Mouse (Mus musculus) limb, embryonic 15.5 days (tissue): ENCODE measurements around the gene Tcf7l2. TPM values are rescaled to one million over a fixed set of nuclear protein-coding genes. Genes with fewer than 3 reads are reported as not detected.

ENCODE experiments used
- ATAC-seq: fragments of 200-750 bp; cut with Nextera tagmentation; 2 replicates; pipeline ENCODE4 v1.8.0; 2017; ENCODE audit warnings: low read depth, moderate TSS enrichment; ENCODE audit not compliant: insufficient number of reproducible peaks, low FRiP score, low TSS enrichment
- H3K27ac ChIP-seq: fragments of 300-500 bp; sonication (generic); 2 replicates; pipeline ENCODE4 v1.5.1; 2015; ENCODE audit warnings: moderate library complexity, mild to moderate bottlenecking, inconsistent platforms
- H3K27me3 ChIP-seq: fragments of 300-500 bp; sonication (generic); 2 replicates; pipeline ENCODE4 v1.6.1; 2015; ENCODE audit warnings: inconsistent platforms
- H3K36me3 ChIP-seq: fragments of 300-500 bp; sonication (generic); 2 replicates; pipeline ENCODE4 v1.6.1; 2015; ENCODE audit warnings: inconsistent platforms
- H3K4me1 ChIP-seq: fragments of 300-500 bp; sonication (generic); 2 replicates; pipeline ENCODE4 v1.6.1; 2015; ENCODE audit warnings: inconsistent platforms
- H3K4me2 ChIP-seq: fragments of 300-500 bp; sonication (generic); 2 replicates; pipeline ENCODE4 v1.6.1; 2015; ENCODE audit warnings: mild to moderate bottlenecking, inconsistent platforms
- H3K4me3 ChIP-seq: fragments of 300-500 bp; sonication (generic); 2 replicates; pipeline ENCODE4 v1.5.1; 2015; ENCODE audit warnings: mild to moderate bottlenecking, inconsistent platforms
- H3K9ac ChIP-seq: fragments of 300-500 bp; sonication (generic); 2 replicates; pipeline ENCODE4 v1.6.1; 2015; ENCODE audit warnings: inconsistent platforms
- H3K9me3 ChIP-seq: fragments of 300-500 bp; sonication (generic); 2 replicates; pipeline ENCODE4 v1.6.1; 2016; ENCODE audit warnings: inconsistent platforms
- WGBS: fragments of 180-500 bp; shearing (Covaris S2); methylation state at CpG from one replicate; pipeline ENCODE4 v1.1.7; 2015; 5-methylcytosine and 5-hydroxymethylcytosine counted together
- polyA plus RNA-seq: library from polyadenylated mRNA; unstranded; fragments of >200 nt; fragmentation: Nextera tagmentation; extraction: Ambion mirVana; gene quantifications from 2 replicates; pipeline ENCODE4 v1.2.1, GENCODE M21; 2015

The Tcf7l2 gene
- polyA plus RNA-seq, 1 experiment from 2014 or later = 90.5 TPM

DNA sequence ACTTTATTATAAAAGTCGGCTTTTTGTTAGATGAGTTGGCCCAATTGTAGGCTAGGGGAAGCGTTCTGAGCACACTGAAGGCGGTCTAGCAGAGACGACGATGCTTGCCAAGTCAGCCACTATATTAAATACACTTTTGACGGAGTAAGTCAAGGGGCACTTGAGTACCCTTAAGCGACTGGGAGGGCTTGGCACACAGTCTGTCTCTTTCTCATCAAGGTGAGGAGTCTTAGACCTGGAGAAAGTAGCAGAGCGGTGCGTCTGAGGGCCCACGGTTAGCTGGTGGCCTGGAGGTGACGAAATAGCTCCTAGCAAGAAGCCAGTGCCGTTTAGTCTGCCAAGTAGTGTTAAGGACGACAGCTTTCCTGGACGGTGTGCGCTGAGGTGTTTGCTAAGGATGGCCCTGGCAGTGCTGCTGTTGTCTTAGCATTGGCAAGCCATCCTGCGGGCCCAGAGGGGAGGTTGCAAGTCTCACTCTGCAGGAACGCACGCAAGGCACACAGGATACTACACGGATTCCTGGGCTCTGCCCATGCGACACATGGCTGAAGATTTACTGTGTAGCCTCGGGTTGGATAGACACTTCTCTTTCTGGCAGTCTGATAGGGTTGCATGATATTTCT, 43.3 kb downstream of the Tcf7l2 start:
- H3K36me3 ChIP-seq = peaks cover 9% of the 10 kb centered on the region; the same call in 1 of the 2 replicates
- no peak overlapping the region for H3K4me2 ChIP-seq
- ATAC-seq = no peak
- no peaks in the 10 kb centered on the region for H3K27me3 ChIP-seq
- no peak overlapping the region for H3K4me3 ChIP-seq
- H3K4me1 ChIP-seq = peaks cover 46% of the 10 kb centered on the region
- H3K9me3 ChIP-seq = no peaks in the 10 kb centered on the region
- no peak overlapping the region for H3K9ac ChIP-seq
- WGBS = 64% methylated on average over 21 of the region's 21 CpGs
- peak overlapping the region; percentile 38; the same call in 1 of the 2 replicates for H3K27ac ChIP-seq

DNA sequence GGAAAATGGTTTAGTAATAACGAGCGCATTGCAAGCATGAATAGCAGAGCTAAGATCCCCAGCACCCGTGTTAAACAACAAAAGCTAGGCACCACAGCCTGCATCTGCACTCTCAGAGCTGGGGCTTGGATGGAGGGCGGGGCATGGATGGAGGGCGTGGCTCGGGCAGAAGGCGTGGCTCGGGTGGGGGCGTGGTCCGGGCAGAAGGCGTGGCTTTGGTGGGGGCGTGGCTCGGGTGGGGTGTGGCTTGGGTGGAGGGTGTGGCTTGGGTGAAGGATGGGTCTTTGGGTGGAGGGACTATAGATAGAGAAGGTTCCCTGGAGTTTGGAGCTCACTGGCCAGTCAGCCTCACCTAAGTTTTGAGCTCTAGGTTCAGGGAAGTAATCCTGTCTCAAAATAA, 45.8 kb downstream of the Tcf7l2 start:
- H3K4me2 ChIP-seq = no peak overlapping the region
- no peaks in the 10 kb centered on the region for H3K27me3 ChIP-seq
- H3K9me3 ChIP-seq = no peaks in the 10 kb centered on the region
- no peak overlapping the region for H3K4me3 ChIP-seq
- 84% methylated on average over 13 of the region's 13 CpGs for WGBS
- H3K36me3 ChIP-seq = peaks cover 9% of the 10 kb centered on the region; the same call in 1 of the 2 replicates
- H3K9ac ChIP-seq = no peak overlapping the region
- peaks cover 54% of the 10 kb centered on the region for H3K4me1 ChIP-seq
- no peak overlapping the region for H3K27ac ChIP-seq
- no peak for ATAC-seq

DNA sequence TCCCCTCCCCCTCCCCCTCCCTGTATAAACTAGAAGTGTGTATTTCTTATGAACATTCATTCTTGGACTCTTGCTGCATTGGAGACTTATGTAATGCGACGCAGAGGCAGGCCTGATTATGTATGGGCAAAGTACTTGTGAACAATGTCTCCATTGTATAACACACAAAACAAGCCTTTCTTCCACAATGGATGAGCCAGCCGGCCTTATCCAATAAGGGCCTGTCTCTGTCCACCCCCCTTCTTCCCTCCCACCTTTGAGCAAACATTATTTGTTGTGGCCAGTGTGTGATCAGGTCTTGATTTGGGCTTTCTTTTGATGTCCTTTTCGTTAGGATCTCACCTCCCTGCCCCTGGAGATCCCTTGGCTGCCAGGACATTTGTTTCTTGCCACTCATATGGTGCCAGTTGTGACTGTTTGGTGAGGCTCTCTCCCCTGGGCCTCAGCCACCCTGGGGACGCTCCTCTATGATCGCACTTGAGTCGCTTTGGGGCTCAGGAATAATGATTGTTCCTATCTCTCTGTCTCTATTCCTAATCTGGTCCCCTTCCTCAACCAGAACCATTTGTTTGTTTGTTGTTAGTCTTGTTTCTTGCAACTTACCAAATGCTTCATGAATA, 46.8 kb downstream of the Tcf7l2 start:
- WGBS = 57% methylated on average over 7 of the region's 7 CpGs
- no peak overlapping the region for H3K9ac ChIP-seq
- no peak for ATAC-seq
- no peaks in the 10 kb centered on the region for H3K27me3 ChIP-seq
- peaks cover 58% of the 10 kb centered on the region for H3K4me1 ChIP-seq
- no peaks in the 10 kb centered on the region for H3K9me3 ChIP-seq
- no peak overlapping the region for H3K4me3 ChIP-seq
- H3K4me2 ChIP-seq = no peak overlapping the region
- H3K27ac ChIP-seq = no peak overlapping the region
- H3K36me3 ChIP-seq = peaks cover 8% of the 10 kb centered on the region; the same call in 1 of the 2 replicates

GRCm38 (mm10) chr19:55788905-55789295, 47.3 kb downstream of the Tcf7l2 start:
- no peaks in the 10 kb centered on the region for H3K27me3 ChIP-seq
- H3K27ac ChIP-seq = no peak overlapping the region
- H3K9me3 ChIP-seq = no peaks in the 10 kb centered on the region
- H3K4me1 ChIP-seq = peaks cover 53% of the 10 kb centered on the region
- no peak overlapping the region for H3K4me2 ChIP-seq
- peaks cover 5% of the 10 kb centered on the region; the same call in 1 of the 2 replicates for H3K36me3 ChIP-seq
- no peak for ATAC-seq
- WGBS = 69% methylated on average over 5 of the region's 5 CpGs
- H3K4me3 ChIP-seq = no peak overlapping the region
- no peak overlapping the region for H3K9ac ChIP-seq

- H3K36me3 ChIP-seq = peaks cover 5% of the 10 kb centered on the region; the same call in 1 of the 2 replicates
Measured at GRCm38 (mm10) chr19:55789838-55790237, 48.2 kb downstream of the Tcf7l2 start.

DNA sequence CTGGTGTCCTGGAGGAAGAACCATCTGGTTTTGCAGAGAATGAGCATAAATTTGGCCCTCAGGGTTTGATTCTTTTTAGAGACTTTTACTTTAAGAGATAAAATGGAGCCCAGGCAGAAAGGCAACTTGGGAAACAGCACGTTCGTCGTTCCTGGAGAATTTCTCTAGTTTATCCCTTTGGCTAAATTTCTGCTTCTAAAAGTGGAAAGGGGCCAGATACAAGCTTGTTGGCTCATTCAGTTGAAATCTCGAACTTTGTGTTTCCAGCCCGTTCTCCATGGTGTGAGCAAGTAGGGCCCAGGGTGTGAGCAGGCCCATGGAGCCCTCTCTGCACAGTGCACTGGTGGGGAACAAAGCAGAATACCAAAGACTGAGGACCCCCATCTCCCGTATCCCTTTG, 49.7 kb downstream of the Tcf7l2 start:
- no peaks in the 10 kb centered on the region for H3K27me3 ChIP-seq
- H3K9me3 ChIP-seq = no peaks in the 10 kb centered on the region
- peaks cover 39% of the 10 kb centered on the region for H3K4me1 ChIP-seq
- no peak overlapping the region for H3K4me3 ChIP-seq
- peaks cover 4% of the 10 kb centered on the region; the same call in 1 of the 2 replicates for H3K36me3 ChIP-seq
- 42% methylated on average over 6 of the region's 6 CpGs for WGBS
- no peak overlapping the region for H3K4me2 ChIP-seq
- peak overlapping the region; percentile 72 for H3K27ac ChIP-seq
- no peak overlapping the region for H3K9ac ChIP-seq
- no peak for ATAC-seq

More at GRCm38 (mm10) chr19:55789838-55790237, 48.2 kb downstream of the Tcf7l2 start:
- WGBS = 44% methylated on average over 3 of the region's 3 CpGs
- Histone ChIP-seq H3K4me3 (no peak overlapping the region), H3K27me3 (no peaks in the 10 kb centered on the region), H3K9ac (no peak overlapping the region), H3K4me1 (peaks cover 47% of the 10 kb centered on the region), H3K4me2 (no peak overlapping the region), H3K27ac (no peak overlapping the region), H3K9me3 (no peaks in the 10 kb centered on the region)
- ATAC-seq = no peak

- Histone ChIP-seq H3K4me1 (peaks cover 39% of the 10 kb centered on the region), H3K27me3 (no peaks in the 10 kb centered on the region), H3K4me3 (no peak overlapping the region), H3K9ac (no peak overlapping the region), H3K9me3 (no peaks in the 10 kb centered on the region), H3K4me2 (no peak overlapping the region), H3K36me3 (no peaks in the 10 kb centered on the region; the same call in 1 of the 2 replicates), H3K27ac (peak overlapping the region; percentile 72; the same call in 1 of the 2 replicates)
- no peak for ATAC-seq
- WGBS = 78% methylated on average over 6 of the region's 6 CpGs
Measured at GRCm38 (mm10) chr19:55791886-55792285, 50.3 kb downstream of the Tcf7l2 start.

DNA sequence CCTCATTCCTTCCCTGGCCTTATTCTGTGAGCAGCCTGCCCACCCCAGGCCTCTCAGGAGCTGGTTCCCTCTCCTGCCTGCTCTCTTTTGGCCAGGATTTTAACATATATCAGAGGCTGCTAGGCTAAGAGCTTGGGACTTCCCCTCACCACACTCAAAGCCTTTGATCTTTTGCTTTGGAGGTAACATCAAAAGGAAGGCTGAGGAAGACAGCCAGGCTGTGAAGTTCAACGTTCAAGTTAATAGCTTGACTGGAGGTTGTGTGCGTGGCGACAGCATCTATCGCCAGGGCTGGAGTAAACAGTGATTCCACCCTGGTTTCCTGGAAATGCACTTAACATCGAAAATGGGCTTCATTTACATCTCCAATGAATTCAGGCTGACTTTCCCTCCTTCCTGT, 51.0 kb downstream of the Tcf7l2 start:
- Histone ChIP-seq H3K9me3 (no peaks in the 10 kb centered on the region), H3K4me1 (peaks cover 44% of the 10 kb centered on the region), H3K4me2 (no peak overlapping the region), H3K4me3 (no peak overlapping the region), H3K27ac (no peak overlapping the region), H3K36me3 (no peaks in the 10 kb centered on the region; the same call in 1 of the 2 replicates), H3K27me3 (no peaks in the 10 kb centered on the region), H3K9ac (no peak overlapping the region)
- 17% methylated on average over 5 of the region's 5 CpGs for WGBS
- no peak for ATAC-seq

DNA sequence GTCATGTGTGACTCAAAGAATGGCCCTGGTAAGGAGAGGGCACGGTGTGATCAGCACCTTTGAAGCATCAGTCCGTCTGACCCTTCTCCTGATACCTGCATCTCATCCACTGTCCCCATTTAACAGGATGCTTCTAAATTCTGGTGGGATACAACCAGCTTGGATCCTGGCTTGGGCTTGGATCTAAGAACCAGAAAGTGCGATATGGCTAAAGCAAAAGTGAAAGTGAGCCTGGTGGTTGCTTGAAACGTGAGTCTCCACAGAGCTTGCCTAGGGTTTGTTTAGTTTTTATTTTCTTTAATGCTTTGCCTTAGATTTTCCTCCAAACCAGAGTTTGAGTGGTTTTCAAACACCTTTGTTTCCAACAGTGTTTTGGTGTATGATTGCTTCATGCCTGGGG, 51.4 kb downstream of the Tcf7l2 start:
- Histone ChIP-seq H3K4me3 (no peak overlapping the region), H3K36me3 (no peaks in the 10 kb centered on the region; the same call in 1 of the 2 replicates), H3K4me1 (peaks cover 48% of the 10 kb centered on the region), H3K4me2 (no peak overlapping the region), H3K9ac (no peak overlapping the region), H3K27me3 (no peaks in the 10 kb centered on the region), H3K27ac (no peak overlapping the region), H3K9me3 (no peaks in the 10 kb centered on the region)
- no peak for ATAC-seq
- 64% methylated on average over 4 of the region's 4 CpGs for WGBS

GRCm38 (mm10) chr19:55794194-55794945, 52.8 kb downstream of the Tcf7l2 start:
- no peaks in the 10 kb centered on the region for H3K36me3 ChIP-seq
- H3K9me3 ChIP-seq = no peaks in the 10 kb centered on the region
- no peaks in the 10 kb centered on the region for H3K27me3 ChIP-seq
- ATAC-seq = no peak
- H3K4me3 ChIP-seq = no peak overlapping the region
- H3K27ac ChIP-seq = no peak overlapping the region
- H3K4me2 ChIP-seq = no peak overlapping the region
- WGBS = 53% methylated on average over 8 of the region's 8 CpGs
- H3K9ac ChIP-seq = no peak overlapping the region
- H3K4me1 ChIP-seq = peaks cover 42% of the 10 kb centered on the region

GRCm38 (mm10) chr19:55794946-55795340, 53.3 kb downstream of the Tcf7l2 start:
- no peak overlapping the region for H3K4me2 ChIP-seq
- no peak overlapping the region for H3K27ac ChIP-seq
- H3K36me3 ChIP-seq = no peaks in the 10 kb centered on the region
- no peak for ATAC-seq
- H3K27me3 ChIP-seq = no peaks in the 10 kb centered on the region
- peaks cover 42% of the 10 kb centered on the region for H3K4me1 ChIP-seq
- 95% methylated on average over 5 of the region's 5 CpGs for WGBS
- H3K9ac ChIP-seq = no peak overlapping the region
- no peak overlapping the region for H3K4me3 ChIP-seq
- no peaks in the 10 kb centered on the region for H3K9me3 ChIP-seq

DNA sequence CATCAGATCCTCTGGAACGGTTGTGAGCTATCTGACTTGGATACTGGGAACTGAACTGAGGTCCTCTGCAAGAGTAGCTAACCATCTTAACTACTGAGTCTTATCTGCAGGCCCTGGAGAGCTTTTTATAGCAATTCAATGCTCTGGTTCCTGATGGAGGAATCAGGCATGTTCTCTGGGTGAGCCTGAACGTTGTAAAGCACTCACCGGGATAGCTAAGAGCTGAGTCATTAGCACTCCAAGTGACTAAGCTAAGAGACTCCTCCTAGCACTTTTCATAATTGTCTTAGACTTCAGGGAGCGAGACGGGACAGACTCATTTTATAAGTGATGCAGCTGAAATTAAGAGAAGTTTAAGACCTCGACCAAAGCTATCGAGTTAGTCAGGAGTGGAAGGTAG, 53.7 kb downstream of the Tcf7l2 start:
- Histone ChIP-seq H3K4me3 (no peak overlapping the region), H3K4me1 (peaks cover 41% of the 10 kb centered on the region), H3K36me3 (no peaks in the 10 kb centered on the region), H3K27ac (no peak overlapping the region), H3K27me3 (no peaks in the 10 kb centered on the region), H3K4me2 (no peak overlapping the region), H3K9me3 (no peaks in the 10 kb centered on the region), H3K9ac (no peak overlapping the region)
- ATAC-seq = no peak
- 61% methylated on average over 7 of the region's 7 CpGs for WGBS
